Mouse (Mus musculus) ovary, postnatal 36 days (tissue): ENCODE measurements around the gene Sema3a.

Experiments
- DNase-seq: peaks from one replicate; pipeline ENCODE4 v3.0.0; 2022; ENCODE audit warnings: low spot score, mixed read lengths

The Sema3a gene

GRCm38 (mm10) chr5:13125241-13125692, at the start of gene Sema3a:
Sema3a (plus strand) TSS chr5:13125414.
- DNase-seq = no peak

DNA sequence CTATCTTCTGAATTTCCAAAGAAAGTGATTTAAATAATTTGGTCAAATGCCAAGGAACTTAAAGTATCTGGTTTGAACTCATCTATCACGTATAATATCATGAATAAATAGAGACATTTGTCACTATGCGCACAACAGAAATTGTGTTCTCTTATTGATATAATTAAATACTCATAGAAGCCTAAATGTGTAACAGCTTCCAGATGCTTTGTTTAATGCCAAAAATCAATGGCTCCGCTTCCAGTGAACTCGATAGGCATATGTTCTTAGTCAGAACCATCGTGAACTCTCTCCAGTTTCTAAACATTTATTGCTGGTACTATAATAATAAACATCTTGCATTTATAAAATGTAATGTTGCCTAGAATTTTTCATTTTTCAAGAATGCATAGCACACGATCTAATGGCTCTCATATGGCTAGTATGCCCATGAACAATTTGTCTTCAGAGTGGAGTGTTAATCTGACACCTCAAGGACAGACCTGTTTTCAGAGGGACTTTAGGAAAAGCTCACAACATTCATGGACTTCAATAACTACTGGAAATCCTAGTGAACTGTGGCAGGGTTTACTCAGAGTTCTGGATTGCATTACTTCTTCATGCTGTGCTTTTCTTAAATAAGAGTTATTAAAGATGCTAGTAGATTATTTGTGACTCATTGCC, 40.3 kb upstream of the Sema3a start:
- no peak for DNase-seq

DNA sequence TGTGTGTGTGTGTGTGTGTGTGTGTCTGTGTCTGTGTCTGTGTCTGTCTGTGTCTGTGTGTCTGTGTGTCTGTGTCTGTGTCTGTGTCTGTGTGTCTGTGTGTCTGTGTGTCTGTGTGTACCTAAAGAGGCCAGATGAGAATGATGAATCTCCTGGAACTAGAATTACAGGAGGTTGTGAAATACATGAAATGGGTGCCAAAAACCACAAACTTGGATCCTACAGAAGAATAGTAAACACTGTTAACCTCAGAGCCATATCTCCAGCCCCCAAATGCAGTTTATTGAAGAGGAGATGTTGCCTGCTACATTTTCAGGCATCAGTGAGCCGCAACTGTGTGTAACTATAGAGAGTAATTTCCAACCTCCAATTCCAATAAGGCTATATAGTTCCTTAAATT, 34.8 kb upstream of the Sema3a start:
- DNase-seq = no peak

GRCm38 (mm10) chr5:13109522-13109921, 15.7 kb upstream of the Sema3a start:
- DNase-seq = no peak

GRCm38 (mm10) chr5:13117236-13117635, 8.0 kb upstream of the Sema3a start:
- no peak for DNase-seq

DNA sequence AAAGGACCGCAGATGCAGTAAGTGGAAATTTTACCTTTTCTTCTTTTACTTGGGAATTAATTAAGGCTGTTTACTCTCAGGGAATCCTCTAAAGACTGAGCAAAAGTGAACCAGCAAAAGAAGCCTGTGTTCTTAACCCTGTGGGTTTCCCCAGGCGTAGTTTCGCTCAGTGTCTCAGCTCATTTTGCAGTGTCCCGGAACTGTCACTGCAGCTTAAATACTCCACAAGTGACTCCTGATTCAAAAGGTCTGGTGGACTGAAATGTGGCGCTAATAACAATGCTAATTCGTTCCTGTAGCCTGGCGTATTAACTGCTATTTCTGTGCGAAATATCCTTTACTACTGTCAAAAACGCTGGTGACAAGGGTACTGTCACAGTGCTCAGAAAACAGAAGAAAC, 543 bp downstream of the Sema3a start:
- no peak for DNase-seq

GRCm38 (mm10) chr5:13126196-13126595, 982 bp downstream of the Sema3a start:
- no peak for DNase-seq

- no peak for DNase-seq
Observed at GRCm38 (mm10) chr5:13127121-13127520, 1.9 kb downstream of the Sema3a start.

- no peak for DNase-seq
Observed at GRCm38 (mm10) chr5:13144733-13145457, 19.7 kb downstream of the Sema3a start.

DNA sequence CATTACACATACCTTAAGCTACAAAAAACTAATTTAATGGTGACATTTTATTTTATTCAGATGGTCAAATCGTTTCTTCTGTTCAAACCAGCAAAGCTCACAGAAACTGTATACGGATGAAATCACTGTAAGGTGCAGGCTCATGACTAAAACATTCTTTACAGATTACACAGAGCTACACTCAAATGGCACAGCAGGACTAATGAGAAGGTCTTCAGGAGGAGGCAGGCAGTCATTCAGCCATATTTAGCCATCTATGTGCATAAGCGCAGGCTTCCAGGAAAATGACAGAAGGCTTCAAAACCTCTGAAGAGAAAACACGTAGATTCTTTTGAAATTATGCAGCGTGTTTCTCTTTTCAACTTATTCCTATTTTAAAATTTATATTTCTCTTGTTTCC, 24.7 kb downstream of the Sema3a start:
- no peak for DNase-seq

DNA sequence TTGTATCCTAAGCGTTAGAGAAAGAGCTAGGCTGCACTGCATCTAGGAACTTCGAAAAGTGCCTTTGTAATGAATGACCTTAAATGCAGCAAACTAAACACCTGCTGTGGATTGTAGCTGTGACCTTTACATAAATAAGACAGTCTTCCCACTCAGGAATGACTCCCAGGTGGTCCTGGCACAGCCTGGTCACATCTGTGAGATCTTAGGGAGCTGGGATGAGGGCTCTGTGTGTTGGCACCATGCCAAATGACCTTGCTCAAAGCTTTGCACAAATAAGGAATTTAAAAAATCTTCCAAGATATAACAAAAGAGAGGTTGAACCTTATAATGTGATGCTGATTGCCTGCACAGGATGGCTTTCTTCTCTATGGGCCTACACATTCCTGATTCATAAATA, 25.8 kb downstream of the Sema3a start:
- no peak for DNase-seq

- no peak for DNase-seq
Observed at GRCm38 (mm10) chr5:13157761-13158612, 32.8 kb downstream of the Sema3a start.

GRCm38 (mm10) chr5:13182186-13182585, 57.0 kb downstream of the Sema3a start:
- no peak for DNase-seq

DNA sequence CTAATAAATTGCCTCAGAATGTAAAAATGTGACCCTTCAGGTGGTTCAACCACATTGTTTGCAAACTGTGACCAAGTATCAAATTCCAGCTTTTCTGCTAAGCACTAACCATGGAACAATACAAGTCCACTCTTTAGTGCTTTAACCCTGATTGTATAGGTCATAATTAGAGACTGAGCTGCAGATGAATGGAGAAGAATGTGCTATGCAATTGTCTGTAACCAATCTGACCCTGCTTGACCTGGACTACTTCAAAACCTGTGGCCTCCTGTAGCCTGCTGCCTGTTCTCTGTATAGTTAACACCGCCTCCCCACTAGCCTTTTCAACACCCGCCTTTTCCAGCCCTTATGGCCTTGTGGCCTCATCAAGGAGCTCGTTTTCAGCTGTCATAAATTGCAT, 72.7 kb downstream of the Sema3a start:
- DNase-seq = no peak

GRCm38 (mm10) chr5:13199709-13200108, 74.5 kb downstream of the Sema3a start:
- no peak for DNase-seq

GRCm38 (mm10) chr5:13255353-13255752, 130.1 kb downstream of the Sema3a start:
- no peak for DNase-seq

- DNase-seq = no peak
Observed at GRCm38 (mm10) chr5:13256321-13256720, 131.1 kb downstream of the Sema3a start.

DNA sequence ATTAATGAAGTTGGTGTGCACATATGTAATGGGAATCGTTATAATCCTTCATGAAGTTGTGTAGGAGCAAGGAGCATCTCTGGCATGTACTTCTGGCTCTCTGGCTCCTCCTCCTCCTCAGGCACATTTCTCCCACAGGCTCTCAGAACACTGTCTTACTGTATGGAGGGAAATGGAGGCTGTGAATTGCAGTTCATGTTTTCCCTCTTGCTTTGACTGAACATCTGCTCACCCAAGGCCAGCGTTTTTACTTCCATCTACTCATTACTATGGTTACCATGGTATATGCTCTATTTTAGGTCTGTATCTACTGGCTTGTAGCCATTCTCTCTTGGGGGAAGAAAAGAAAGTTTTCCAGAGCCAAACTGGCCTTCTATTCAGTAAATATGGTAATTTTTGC, 137.9 kb downstream of the Sema3a start:
- DNase-seq = no peak

DNA sequence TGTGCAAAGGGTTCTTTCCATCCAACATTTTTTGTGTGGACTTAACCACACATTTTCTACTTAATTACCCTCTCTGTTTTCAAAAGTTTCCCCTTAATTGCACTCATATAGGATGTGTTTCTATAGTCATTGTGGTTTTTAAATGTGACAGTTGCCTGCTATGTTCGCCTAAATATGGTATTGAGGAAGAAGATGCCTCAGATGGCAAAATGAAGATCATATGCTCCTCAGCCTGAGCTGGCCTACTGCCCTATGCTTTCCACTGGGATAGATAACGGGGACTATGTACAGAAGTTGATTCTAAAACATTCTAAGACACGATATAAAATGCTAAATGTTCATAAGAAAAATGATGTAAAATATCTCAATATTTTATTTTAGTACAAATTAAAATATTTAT, 138.3 kb downstream of the Sema3a start:
- DNase-seq = no peak

DNA sequence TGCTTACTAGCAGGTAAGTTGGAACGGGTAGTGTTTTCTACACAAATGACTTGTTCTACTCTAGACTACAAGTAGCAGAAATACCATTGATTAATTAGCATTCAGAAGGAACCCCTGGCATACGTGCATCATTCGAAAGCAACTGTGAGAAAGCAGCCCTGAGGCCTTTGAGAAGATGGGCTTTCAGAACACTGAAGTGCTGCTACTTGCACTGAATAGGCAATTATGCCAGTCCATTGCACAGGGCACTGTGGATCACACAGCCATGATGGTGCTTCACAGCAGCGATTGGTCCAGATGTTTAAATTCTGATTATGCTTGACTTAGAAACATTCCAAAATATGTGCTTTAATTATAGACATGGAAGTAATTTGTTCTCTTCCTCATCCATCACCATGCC, 187.5 kb downstream of the Sema3a start:
- no peak for DNase-seq

DNA sequence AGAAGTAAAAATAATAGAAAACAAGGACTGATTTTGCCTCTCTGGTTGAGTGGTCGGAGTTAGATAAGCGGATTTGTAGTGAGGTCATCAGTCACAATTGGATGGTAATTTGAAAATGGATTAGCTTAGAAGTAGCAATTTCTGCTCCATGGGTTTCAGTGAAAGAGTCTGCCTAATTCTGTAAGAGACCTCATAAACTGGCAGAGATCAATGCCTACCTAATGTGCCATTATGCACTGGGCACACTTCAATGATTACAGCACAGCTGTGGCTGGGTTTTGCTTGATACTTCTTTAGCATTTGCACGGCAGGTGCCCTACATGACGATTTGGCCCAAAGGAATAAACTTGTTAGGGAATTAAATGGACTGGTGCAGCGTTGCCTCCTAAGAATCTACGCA, 188.8 kb downstream of the Sema3a start:
- no peak for DNase-seq

GRCm38 (mm10) chr5:13318728-13319429, 193.7 kb downstream of the Sema3a start:
- no peak for DNase-seq
